Mouse (Mus musculus) hindbrain, embryonic 15.5 days (tissue): ENCODE measurements around the gene Rpl10a. TPM values are rescaled to one million over a fixed set of nuclear protein-coding genes. Genes with fewer than 3 reads are reported as not detected.
"Not testable (repeated sequence)": the region's sequence is repeated elsewhere in the genome, so short reads cannot be mapped to it uniquely, and the experiment has no call there.

Experiments used
- ATAC-seq: fragments of 200-750 bp; cut with Nextera tagmentation; 2 replicates; pipeline ENCODE4 v1.8.0; 2017; ENCODE audit warnings: low read depth, moderate number of reproducible peaks, moderate TSS enrichment; ENCODE audit not compliant: low FRiP score
- H3K27ac ChIP-seq: fragments of 300-500 bp; sonication (generic); replicated peaks from 2 replicates; pipeline ENCODE4 v1.5.1; 2015; ENCODE audit warnings: mild to moderate bottlenecking, inconsistent platforms
- H3K27me3 ChIP-seq: fragments of 300-500 bp; sonication (generic); 2 replicates; pipeline ENCODE4 v1.6.1; 2015; ENCODE audit warnings: control low read depth, inconsistent platforms
- H3K36me3 ChIP-seq: fragments of 300-500 bp; sonication (generic); 2 replicates; pipeline ENCODE4 v1.6.1; 2015; ENCODE audit warnings: control low read depth, inconsistent platforms
- H3K4me1 ChIP-seq: fragments of 300-500 bp; sonication (generic); replicated peaks from 2 replicates; pipeline ENCODE4 v1.6.1; 2015; ENCODE audit warnings: control low read depth, inconsistent platforms
- H3K4me2 ChIP-seq: fragments of 300-500 bp; sonication (generic); 2 replicates; pipeline ENCODE4 v1.6.1; 2015; ENCODE audit warnings: moderate library complexity, mild to moderate bottlenecking, inconsistent platforms
- H3K4me3 ChIP-seq: fragments of 300-500 bp; sonication (generic); 2 replicates; pipeline ENCODE4 v1.5.1; 2015; ENCODE audit warnings: mild to moderate bottlenecking, inconsistent platforms
- H3K9ac ChIP-seq: fragments of 300-500 bp; sonication (generic); 2 replicates; pipeline ENCODE4 v1.6.1; 2015; ENCODE audit warnings: inconsistent platforms
- H3K9me3 ChIP-seq: fragments of 300-500 bp; sonication (generic); 2 replicates; pipeline ENCODE4 v1.6.1; 2016; ENCODE audit warnings: control low read depth, inconsistent platforms
- WGBS: fragments of 180-500 bp; shearing (Covaris S2); methylation state at CpG from one replicate; pipeline ENCODE4 v1.1.7; 2015; 5-methylcytosine and 5-hydroxymethylcytosine counted together
- polyA plus RNA-seq: library from polyadenylated mRNA; unstranded; fragments of >200 nt; fragmentation: Nextera tagmentation; extraction: Ambion mirVana; gene quantifications from 2 replicates; pipeline ENCODE4 v1.2.1, GENCODE M21; 2015

Rpl10a gene
- polyA plus RNA-seq, 1 experiment from 2014 or later, result 318 TPM

DNA sequence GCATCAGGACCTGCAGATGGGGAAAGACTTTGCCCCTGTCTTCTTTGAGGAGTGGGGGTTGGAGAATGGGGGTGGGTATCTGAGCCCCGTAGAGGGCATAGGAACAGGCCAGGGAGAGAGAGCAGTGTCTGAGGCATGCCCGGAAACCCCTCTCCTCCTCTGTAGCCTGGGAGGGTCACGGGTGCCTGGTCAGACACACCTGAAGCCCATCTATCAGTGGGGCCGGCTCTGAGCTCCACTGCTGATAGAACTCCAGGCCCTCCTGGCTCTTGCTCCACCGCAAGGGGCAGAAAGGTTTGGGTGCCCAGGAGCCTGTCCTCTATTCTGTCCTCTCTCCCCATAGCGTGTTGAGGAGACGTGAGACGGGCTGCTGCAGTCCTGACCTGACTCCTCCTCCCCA, 2.5 kb upstream of the Rpl10a start:
- Histone ChIP-seq H3K27ac (no peak overlapping the region), H3K27me3 (no peaks in the 10 kb centered on the region), H3K9ac (no peak overlapping the region), H3K4me2 (no peak overlapping the region), H3K4me1 (peaks cover 29% of the 10 kb centered on the region), H3K36me3 (peaks cover 10% of the 10 kb centered on the region), H3K4me3 (no peak overlapping the region), H3K9me3 (no peaks in the 10 kb centered on the region)
- 94% methylated on average over 8 of the region's 8 CpGs for WGBS
- ATAC-seq, result no peak

DNA sequence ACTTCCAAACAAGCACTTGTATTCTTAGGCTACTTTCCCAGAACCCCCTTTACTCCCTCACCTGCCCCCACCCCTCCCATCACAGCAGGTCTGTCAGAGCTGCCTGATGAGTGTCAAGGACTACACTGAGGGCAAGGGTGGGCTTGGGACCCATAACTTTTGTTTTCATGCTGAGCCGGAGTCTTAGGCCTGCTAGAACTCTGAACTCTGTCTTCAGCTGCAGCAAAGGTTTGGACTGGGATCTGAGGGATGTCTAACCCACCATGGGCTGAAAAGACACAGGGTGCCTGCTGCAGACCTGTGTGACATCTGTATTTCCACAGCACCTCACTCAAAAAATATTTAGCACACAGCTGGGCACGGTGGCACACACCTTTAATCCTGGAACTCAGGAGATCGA, 1.3 kb upstream of the Rpl10a start:
- H3K4me3 ChIP-seq, result no peak overlapping the region
- WGBS, result 88% methylated on average over 3 of the region's 3 CpGs
- no peak overlapping the region for H3K9ac ChIP-seq
- no peak for ATAC-seq
- H3K27me3 ChIP-seq, result no peaks in the 10 kb centered on the region
- H3K4me2 ChIP-seq, result no peak overlapping the region
- H3K27ac ChIP-seq, result no peak overlapping the region
- H3K9me3 ChIP-seq, result no peaks in the 10 kb centered on the region
- peaks cover 29% of the 10 kb centered on the region for H3K4me1 ChIP-seq
- peaks cover 17% of the 10 kb centered on the region for H3K36me3 ChIP-seq

DNA sequence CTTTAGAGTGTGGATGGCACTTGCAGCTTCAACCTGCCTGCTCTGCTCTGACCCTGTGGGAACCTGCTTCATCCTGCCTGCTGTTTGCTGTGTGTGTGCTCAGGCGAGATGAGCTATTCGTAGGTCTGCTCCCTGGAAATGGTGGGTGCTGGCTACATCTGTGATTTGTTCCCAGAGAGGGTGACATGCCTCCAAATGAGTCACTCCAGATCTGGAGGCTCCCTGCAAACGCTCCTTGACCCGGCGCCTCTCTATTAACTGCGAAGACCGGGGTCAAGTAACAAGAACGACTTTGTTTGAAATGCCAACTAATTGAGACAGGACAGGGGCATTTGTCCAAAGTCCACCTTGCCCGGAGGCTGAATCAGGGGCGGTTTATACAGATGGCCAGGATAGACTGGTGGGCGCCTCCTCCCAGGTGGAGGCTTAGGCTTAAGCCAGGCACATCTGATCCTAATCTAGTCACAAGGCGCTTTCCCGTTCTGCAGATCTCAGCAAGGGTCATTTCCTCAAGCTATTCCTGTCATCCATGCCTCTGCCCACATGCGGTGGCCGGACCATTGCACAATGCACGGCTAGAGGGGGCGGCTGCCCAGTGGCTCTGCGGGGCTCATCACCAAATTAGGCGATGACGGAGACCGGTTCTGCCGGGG, 472 bp upstream of the Rpl10a start:
- Histone ChIP-seq H3K27me3 (no peaks in the 10 kb centered on the region), H3K9me3 (no peaks in the 10 kb centered on the region), H3K4me3 (peak overlapping the region; percentile 79), H3K36me3 (peaks cover 17% of the 10 kb centered on the region), H3K4me2 (peak overlapping the region; percentile 98), H3K9ac (peak overlapping the region; percentile 69), H3K4me1 (peaks cover 29% of the 10 kb centered on the region), H3K27ac (peak overlapping the region; percentile 88)
- peak; percentile 60 for ATAC-seq
- WGBS, result 15% methylated on average over 22 of the region's 22 CpGs

DNA sequence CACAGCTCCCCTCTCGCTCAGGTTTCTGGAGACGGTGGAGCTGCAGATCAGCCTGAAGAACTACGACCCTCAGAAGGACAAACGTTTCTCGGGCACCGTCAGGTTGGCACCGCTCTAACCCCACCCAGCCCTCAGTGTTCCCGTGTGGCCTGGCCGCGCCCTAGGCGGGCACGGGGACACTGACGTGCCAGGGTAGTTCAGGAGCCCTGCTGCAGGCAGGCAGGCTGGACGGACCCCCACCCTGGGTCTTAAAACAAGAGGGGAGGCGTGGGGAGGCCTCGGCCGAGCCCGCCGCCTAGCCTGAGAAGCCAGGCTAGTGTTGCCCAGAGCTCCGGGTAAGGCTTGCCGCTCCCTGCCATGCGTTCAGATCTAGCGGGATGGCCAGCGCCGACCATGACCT, 675 bp downstream of the Rpl10a start:
- 0 out of 2 replicates have a peak, but pooled peaks have one; percentile 31 for ATAC-seq
- peak overlapping the region; percentile 98 for H3K4me2 ChIP-seq
- H3K9ac ChIP-seq, result peak overlapping the region; percentile 99
- H3K27ac ChIP-seq, result peak overlapping the region; percentile 88
- peaks cover 37% of the 10 kb centered on the region for H3K4me1 ChIP-seq
- no peaks in the 10 kb centered on the region for H3K9me3 ChIP-seq
- H3K36me3 ChIP-seq, result peaks cover 17% of the 10 kb centered on the region
- under 1% methylated on average over 25 of the region's 25 CpGs for WGBS
- peak overlapping the region; percentile 79 for H3K4me3 ChIP-seq
- no peaks in the 10 kb centered on the region for H3K27me3 ChIP-seq

DNA sequence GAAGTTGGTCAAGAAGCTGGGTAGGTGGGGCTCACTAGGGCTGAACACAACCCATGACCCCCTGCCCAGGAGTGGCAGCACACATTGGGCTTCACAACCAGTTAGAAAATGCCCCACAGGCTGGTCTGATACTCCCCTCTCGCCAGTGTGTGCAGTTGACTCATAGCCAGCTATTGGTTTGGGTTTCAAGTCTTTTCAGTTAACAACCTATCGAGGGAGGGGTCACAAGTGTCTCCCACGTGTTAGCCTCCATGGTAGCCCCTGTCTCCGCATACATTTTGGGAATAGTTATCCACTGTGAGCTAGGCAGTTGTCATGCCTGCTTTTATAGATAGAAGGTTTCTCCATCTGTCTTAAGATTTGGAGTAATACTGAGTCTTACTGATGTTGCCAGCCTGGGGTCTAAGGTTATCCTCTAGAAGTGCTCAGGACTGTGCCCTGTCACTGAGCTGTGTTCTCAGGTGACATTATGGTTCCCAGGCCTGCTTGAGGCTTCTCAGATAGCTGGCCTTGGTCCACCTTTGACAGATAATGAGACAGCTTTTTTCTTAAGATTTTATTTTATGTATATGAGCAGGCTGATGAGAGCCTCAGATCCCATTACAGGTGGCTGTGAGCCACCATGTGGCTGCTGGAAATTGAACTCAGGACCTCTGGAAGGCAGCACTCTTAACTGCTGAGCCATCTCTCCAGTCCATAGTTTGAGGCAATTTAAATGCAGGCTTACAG, 1.4 kb downstream of the Rpl10a start:
- peak overlapping the region; percentile 98 for H3K4me2 ChIP-seq
- 7% methylated on average over 4 of the region's 4 CpGs for WGBS

DNA sequence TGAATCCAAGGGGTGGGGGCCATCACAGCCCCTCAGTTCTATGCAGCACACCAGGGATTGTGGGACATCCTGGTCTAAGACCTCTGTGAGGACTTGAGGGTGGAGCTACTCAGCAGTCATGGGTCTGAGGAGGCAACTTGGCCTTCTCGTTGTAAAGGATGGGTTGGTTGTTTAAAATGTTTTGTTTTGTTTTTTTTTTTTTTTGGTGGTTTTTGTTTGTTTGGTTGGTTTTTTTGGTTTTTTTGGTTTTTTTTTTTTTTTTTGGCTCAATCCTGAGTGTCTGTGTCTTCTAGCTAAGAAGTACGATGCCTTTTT, 1.9 kb downstream of the Rpl10a start:
- no peaks in the 10 kb centered on the region for H3K27me3 ChIP-seq
- H3K27ac ChIP-seq, result no peak overlapping the region
- WGBS, result 67% methylated on average over 2 of the region's 2 CpGs
- H3K4me2 ChIP-seq, result peak overlapping the region; percentile 98
- peaks cover 15% of the 10 kb centered on the region for H3K36me3 ChIP-seq
- ATAC-seq, result no peak
- H3K9me3 ChIP-seq, result no peaks in the 10 kb centered on the region
- H3K9ac ChIP-seq, result peak overlapping the region; percentile 99
- peak overlapping the region; percentile 79 for H3K4me3 ChIP-seq
- peaks cover 37% of the 10 kb centered on the region for H3K4me1 ChIP-seq

More for the DNA sequence above, 1.4 kb downstream of the Rpl10a start:
- Histone ChIP-seq H3K9me3 (no peaks in the 10 kb centered on the region), H3K4me1 (peaks cover 37% of the 10 kb centered on the region), H3K4me3 (peak overlapping the region; percentile 79), H3K27me3 (no peaks in the 10 kb centered on the region), H3K9ac (peak overlapping the region; percentile 99), H3K36me3 (peaks cover 15% of the 10 kb centered on the region), H3K27ac (peak overlapping the region; percentile 88; the same call in 1 of the 2 replicates)
- no peak for ATAC-seq

DNA sequence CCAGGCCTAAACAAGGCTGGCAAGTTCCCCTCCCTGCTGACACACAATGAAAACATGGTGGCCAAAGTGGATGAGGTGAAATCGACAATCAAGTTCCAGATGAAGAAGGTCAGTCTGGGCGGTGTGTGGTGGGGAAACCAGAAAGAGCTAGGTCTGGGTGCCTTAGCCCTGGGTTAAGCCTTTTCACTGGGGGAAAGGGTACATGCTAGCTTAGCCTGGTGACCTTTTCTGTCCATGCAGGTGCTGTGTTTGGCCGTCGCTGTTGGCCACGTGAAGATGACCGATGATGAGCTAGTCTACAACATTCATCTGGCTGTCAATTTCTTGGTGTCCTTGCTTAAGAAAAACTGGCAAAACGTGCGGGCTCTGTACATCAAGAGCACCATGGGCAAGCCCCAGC, 2.3 kb downstream of the Rpl10a start:
- not testable (repeated sequence) for H3K27me3 ChIP-seq, H3K9ac ChIP-seq, H3K4me3 ChIP-seq, ATAC-seq, H3K27ac ChIP-seq, H3K9me3 ChIP-seq, H3K4me2 ChIP-seq
- Histone ChIP-seq H3K4me1 (peaks cover 37% of the 10 kb centered on the region), H3K36me3 (peaks cover 15% of the 10 kb centered on the region)
- WGBS, result 68% methylated on average over 8 of the region's 8 CpGs

DNA sequence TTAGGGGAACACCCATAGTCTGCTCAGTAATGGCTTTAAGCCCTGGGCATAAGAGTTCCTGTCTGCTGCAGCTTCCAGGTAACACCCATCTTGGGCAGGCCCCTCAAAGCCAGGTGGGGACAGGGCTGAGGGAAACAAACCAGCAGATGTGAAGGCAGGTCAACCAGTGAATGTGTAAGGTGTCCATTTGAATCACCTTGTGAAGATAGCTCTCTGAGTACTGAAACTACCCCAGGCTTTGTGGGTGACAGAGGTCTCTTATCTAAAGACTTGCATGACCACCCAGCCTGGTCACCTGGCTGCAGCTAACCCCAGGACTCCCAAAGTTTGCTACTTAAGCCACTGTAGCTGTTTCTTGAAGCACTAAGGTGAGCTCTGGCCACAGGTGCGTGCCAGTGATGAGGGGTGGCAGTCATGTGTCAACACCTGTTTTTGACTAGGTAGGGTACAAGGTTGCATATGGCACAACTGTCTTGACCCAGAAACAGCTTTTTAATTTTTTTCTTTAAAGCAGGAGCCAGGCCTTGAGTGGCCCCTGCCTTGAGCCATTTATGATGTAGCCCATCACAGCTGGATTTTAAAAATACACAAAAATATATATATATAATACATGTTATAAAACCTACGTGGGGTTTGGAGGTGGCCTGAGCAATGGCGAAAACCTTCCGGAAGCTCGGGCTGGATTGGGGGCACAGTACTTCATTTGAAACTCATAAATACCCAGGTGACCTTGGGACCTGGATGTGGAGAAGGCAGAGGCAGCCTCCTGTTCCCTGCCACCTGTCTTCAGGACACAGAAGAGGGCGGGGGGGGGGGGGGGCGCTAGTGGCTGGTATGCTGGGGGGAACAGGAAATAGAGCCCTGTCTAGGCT, 3.2 kb downstream of the Rpl10a start:
- Histone ChIP-seq H3K36me3 (peaks cover 15% of the 10 kb centered on the region), H3K27me3 (no peaks in the 10 kb centered on the region), H3K4me3 (no peak overlapping the region), H3K9ac (no peak overlapping the region), H3K4me2 (no peak overlapping the region), H3K9me3 (no peaks in the 10 kb centered on the region), H3K27ac (no peak overlapping the region), H3K4me1 (peaks cover 37% of the 10 kb centered on the region)
- 40% methylated on average over 6 of the region's 7 CpGs for WGBS
- no peak for ATAC-seq

DNA sequence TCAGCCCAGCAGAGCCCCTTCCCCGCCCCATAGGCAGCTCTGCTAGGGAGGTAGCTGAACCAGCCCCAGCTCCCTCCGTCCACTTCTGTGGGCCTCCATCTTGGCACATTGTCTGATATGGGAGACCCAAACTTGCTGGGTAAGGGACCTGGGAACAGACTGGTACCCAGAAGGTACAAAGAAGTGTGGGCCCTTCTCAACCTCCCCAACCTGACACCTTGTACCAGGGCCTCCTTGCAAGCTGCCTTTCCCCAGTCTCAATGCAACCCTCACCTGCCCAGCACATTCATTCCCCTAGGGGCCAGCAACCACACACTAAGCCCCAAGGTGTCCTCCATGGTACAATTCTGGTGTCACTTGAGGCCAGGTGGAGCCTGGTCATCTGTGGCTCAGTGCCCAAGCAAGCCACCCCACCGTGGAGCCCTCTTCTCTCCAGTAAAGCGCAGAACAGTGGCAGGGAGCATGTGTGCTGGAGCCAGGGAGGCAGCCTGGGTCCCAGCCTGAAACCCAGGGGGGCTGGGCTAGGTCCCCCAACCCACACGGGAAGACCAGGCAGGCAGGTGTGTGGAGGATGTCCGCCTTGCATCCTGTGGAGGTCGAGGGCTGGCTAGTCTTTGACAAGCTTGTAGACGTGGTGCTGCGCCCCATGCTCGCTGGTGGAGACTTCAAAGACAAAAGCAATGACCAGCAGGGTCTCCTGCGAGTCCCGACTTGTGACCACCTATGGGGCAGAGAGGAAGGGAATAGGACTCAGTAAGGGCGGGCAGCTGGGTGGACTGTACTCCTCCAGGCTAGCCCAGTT, 4.0 kb downstream of the Rpl10a start:
- WGBS, result 42% methylated on average over 13 of the region's 13 CpGs

DNA sequence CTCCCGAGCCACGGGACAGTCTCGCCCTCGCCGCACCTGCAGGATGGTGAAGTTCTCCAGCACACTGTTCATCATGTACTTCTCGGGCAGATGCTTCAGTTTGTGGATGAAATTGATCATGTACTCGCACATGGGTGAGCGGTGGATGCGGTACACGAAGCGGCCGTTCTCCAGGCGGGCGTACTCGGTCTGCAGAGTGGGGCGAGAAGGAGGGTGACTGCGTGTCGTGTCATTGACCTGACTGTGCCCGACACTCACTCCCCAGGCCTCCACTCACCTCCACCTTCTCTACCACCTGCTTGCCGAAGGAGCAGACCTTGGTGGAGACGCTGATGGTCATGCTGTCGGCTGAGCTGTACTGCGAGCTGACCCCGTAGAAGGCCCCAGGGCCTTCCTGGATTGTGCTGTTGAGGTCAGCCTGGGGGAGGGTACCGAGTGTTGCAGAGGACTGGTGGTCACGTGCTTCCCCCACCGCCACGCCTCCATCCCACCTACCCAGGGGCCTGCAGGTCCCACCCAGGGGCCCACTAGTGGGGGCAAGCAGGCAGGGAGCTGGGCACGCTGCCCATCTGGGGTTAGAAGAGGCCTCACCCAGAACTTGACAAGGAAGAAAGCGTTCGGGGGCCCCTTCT, 4.8 kb downstream of the Rpl10a start:
- ATAC-seq, result no peak
- Histone ChIP-seq H3K27me3 (no peaks in the 10 kb centered on the region), H3K9me3 (no peaks in the 10 kb centered on the region), H3K27ac (no peak overlapping the region), H3K4me1 (peaks cover 29% of the 10 kb centered on the region), H3K4me3 (no peak overlapping the region), H3K4me2 (peak overlapping the region; percentile 35), H3K9ac (no peak overlapping the region), H3K36me3 (peaks cover 15% of the 10 kb centered on the region)
- WGBS, result 63% methylated on average over 31 of the region's 31 CpGs

More for the DNA sequence above, 4.0 kb downstream of the Rpl10a start:
- Histone ChIP-seq H3K4me2 (no peak overlapping the region), H3K9me3 (no peaks in the 10 kb centered on the region), H3K4me3 (no peak overlapping the region), H3K4me1 (peaks cover 36% of the 10 kb centered on the region), H3K27me3 (no peaks in the 10 kb centered on the region), H3K36me3 (peaks cover 15% of the 10 kb centered on the region), H3K9ac (no peak overlapping the region), H3K27ac (no peak overlapping the region)
- ATAC-seq, result no peak

DNA sequence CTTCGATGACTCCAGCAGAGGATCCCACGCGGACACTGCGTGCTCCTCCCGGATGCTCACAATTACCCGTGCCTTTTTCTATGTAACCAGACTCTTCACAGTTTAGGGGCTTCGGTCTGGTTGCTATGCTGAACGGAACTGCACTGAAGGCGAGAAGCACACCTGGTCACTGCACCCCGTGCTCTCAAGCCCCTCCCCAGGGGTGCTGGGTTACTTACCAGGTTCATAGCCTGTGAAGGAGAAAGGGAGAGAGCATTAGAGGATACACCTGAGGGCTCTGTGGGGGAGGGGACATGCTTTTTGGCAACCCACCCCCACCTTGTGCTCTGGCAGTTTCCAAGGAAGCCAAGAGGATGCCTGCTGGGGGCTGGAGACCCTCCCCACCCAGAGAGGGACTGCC, 7.0 kb downstream of the Rpl10a start:
- no peaks in the 10 kb centered on the region for H3K9me3 ChIP-seq
- no peaks in the 10 kb centered on the region for H3K27me3 ChIP-seq
- H3K4me2 ChIP-seq, result no peak overlapping the region
- H3K4me1 ChIP-seq, result peaks cover 13% of the 10 kb centered on the region; the same call in 1 of the 2 replicates
- peaks cover 10% of the 10 kb centered on the region for H3K36me3 ChIP-seq
- ATAC-seq, result no peak
- no peak overlapping the region for H3K27ac ChIP-seq
- no peak overlapping the region for H3K4me3 ChIP-seq
- no peak overlapping the region for H3K9ac ChIP-seq
- 81% methylated on average over 10 of the region's 10 CpGs for WGBS
